Mouse (Mus musculus): ENCODE measurements around the gene Pum1. TPM values are rescaled to one million over a fixed set of nuclear protein-coding genes. Genes with fewer than 3 reads are reported as not detected.

Gene Pum1
- polyA plus RNA-seq, 1 experiment from 2014 or later, result 111 TPM

GRCm38 (mm10) chr4:130745561-130746306 is 82.6 kb downstream of the Pum1 start:
- Histone ChIP-seq H3K27ac (no peak overlapping the region), H3K4me1 (peaks cover 7% of the 10 kb centered on the region), H3K36me3 (replicated peaks) (peaks cover 29% of the 10 kb centered on the region), H3K9me3 (no peaks in the 10 kb centered on the region), H3K27me3 (replicated peaks) (no peaks in the 10 kb centered on the region), H3K9ac (no peak overlapping the region), H3K4me3 (no peak overlapping the region), H3K4me2 (no peak overlapping the region)
- no peak for ATAC-seq (replicated peaks)
- 75% methylated on average over 5 of the region's 5 CpGs for WGBS

GRCm38 (mm10) chr4:130749566-130749965 is 86.4 kb downstream of the Pum1 start:
- Histone ChIP-seq H3K27me3 (replicated peaks) (no peaks in the 10 kb centered on the region), H3K9me3 (no peaks in the 10 kb centered on the region), H3K4me1 (no peaks in the 10 kb centered on the region), H3K27ac (no peak overlapping the region), H3K36me3 (replicated peaks) (peaks cover 50% of the 10 kb centered on the region), H3K9ac (no peak overlapping the region), H3K4me2 (no peak overlapping the region), H3K4me3 (no peak overlapping the region)
- no peak for ATAC-seq (replicated peaks)
- 72% methylated on average over 7 of the region's 7 CpGs for WGBS

GRCm38 (mm10) chr4:130751966-130752365 is 88.8 kb downstream of the Pum1 start:
- no peak overlapping the region for H3K4me3 ChIP-seq
- no peaks in the 10 kb centered on the region for H3K27me3 ChIP-seq (replicated peaks)
- no peak overlapping the region for H3K9ac ChIP-seq
- no peak for ATAC-seq (replicated peaks)
- H3K36me3 ChIP-seq (replicated peaks), result peaks cover 52% of the 10 kb centered on the region
- no peaks in the 10 kb centered on the region for H3K4me1 ChIP-seq
- 89% methylated on average over 2 of the region's 2 CpGs for WGBS
- H3K27ac ChIP-seq, result no peak overlapping the region
- no peaks in the 10 kb centered on the region for H3K9me3 ChIP-seq
- H3K4me2 ChIP-seq, result no peak overlapping the region

GRCm38 (mm10) chr4:130752591-130752990 is 89.5 kb downstream of the Pum1 start:
- no peak for ATAC-seq (replicated peaks)
- Histone ChIP-seq H3K4me3 (no peak overlapping the region), H3K4me2 (no peak overlapping the region), H3K9me3 (no peaks in the 10 kb centered on the region), H3K27me3 (replicated peaks) (no peaks in the 10 kb centered on the region), H3K9ac (no peak overlapping the region), H3K4me1 (no peaks in the 10 kb centered on the region), H3K27ac (no peak overlapping the region), H3K36me3 (replicated peaks) (peaks cover 47% of the 10 kb centered on the region)
- WGBS, result 75% methylated on average over 7 of the region's 7 CpGs

GRCm38 (mm10) chr4:130753755-130754154 is 90.6 kb downstream of the Pum1 start:
- Histone ChIP-seq H3K4me3 (no peak overlapping the region), H3K27me3 (replicated peaks) (no peaks in the 10 kb centered on the region), H3K9me3 (no peaks in the 10 kb centered on the region), H3K9ac (no peak overlapping the region), H3K4me1 (no peaks in the 10 kb centered on the region), H3K36me3 (replicated peaks) (peaks cover 38% of the 10 kb centered on the region), H3K27ac (no peak overlapping the region), H3K4me2 (no peak overlapping the region)
- WGBS, result 80% methylated on average over 5 of the region's 5 CpGs
- no peak for ATAC-seq (replicated peaks)

- ATAC-seq (replicated peaks), result no peak
- H3K9ac ChIP-seq, result no peak overlapping the region
- 88% methylated on average over 2 of the region's 2 CpGs for WGBS
- no peak overlapping the region for H3K27ac ChIP-seq
- H3K4me1 ChIP-seq, result no peaks in the 10 kb centered on the region
- peaks cover 32% of the 10 kb centered on the region for H3K36me3 ChIP-seq (replicated peaks)
- H3K4me3 ChIP-seq, result no peak overlapping the region
- H3K4me2 ChIP-seq, result no peak overlapping the region
- H3K27me3 ChIP-seq (replicated peaks), result no peaks in the 10 kb centered on the region
- no peaks in the 10 kb centered on the region for H3K9me3 ChIP-seq
Measured at GRCm38 (mm10) chr4:130754776-130755175, 91.7 kb downstream of the Pum1 start.

GRCm38 (mm10) chr4:130759875-130760274 is 96.8 kb downstream of the Pum1 start:
- 94% methylated on average over 2 of the region's 2 CpGs for WGBS
- no peaks in the 10 kb centered on the region for H3K27me3 ChIP-seq (replicated peaks)

GRCm38 (mm10) chr4:130761809-130762208 is 98.7 kb downstream of the Pum1 start:
- no peak overlapping the region for H3K4me2 ChIP-seq
- no peak for ATAC-seq (replicated peaks)
- no peaks in the 10 kb centered on the region for H3K9me3 ChIP-seq
- H3K4me1 ChIP-seq, result 0 out of 2 replicates have a peak, but pooled peaks cover 2% of the 10 kb centered on the region
- WGBS, result 86% methylated on average over 5 of the region's 5 CpGs
- H3K27me3 ChIP-seq (replicated peaks), result no peaks in the 10 kb centered on the region
- no peak overlapping the region for H3K4me3 ChIP-seq
- no peak overlapping the region for H3K27ac ChIP-seq
- peaks cover 40% of the 10 kb centered on the region for H3K36me3 ChIP-seq (replicated peaks)
- H3K9ac ChIP-seq, result no peak overlapping the region

More at GRCm38 (mm10) chr4:130759875-130760274, 96.8 kb downstream of the Pum1 start:
- Histone ChIP-seq H3K36me3 (replicated peaks) (peaks cover 27% of the 10 kb centered on the region), H3K9me3 (no peaks in the 10 kb centered on the region), H3K9ac (no peak overlapping the region), H3K4me2 (no peak overlapping the region), H3K4me1 (0 out of 2 replicates have a peak, but pooled peaks cover 2% of the 10 kb centered on the region), H3K27ac (no peak overlapping the region), H3K4me3 (no peak overlapping the region)
- no peak for ATAC-seq (replicated peaks)

GRCm38 (mm10) chr4:130765399-130766160 is 102.5 kb downstream of the Pum1 start:
- H3K4me1 ChIP-seq, result 0 out of 2 replicates have a peak, but pooled peaks cover 2% of the 10 kb centered on the region
- H3K9me3 ChIP-seq, result no peaks in the 10 kb centered on the region
- no peaks in the 10 kb centered on the region for H3K27me3 ChIP-seq (replicated peaks)
- no peak overlapping the region for H3K9ac ChIP-seq
- no peak overlapping the region for H3K4me2 ChIP-seq
- ATAC-seq (replicated peaks), result no peak
- no peak overlapping the region for H3K27ac ChIP-seq
- no peak overlapping the region for H3K4me3 ChIP-seq
- WGBS, result 91% methylated on average over 7 of the region's 7 CpGs
- H3K36me3 ChIP-seq (replicated peaks), result peaks cover 59% of the 10 kb centered on the region

- 89% methylated on average over 2 of the region's 2 CpGs for WGBS
Measured at GRCm38 (mm10) chr4:130766387-130766786, 103.3 kb downstream of the Pum1 start.

GRCm38 (mm10) chr4:130766926-130767325 is 103.8 kb downstream of the Pum1 start:
- WGBS, result 87% methylated on average over 4 of the region's 4 CpGs
- H3K4me3 ChIP-seq, result no peak overlapping the region
- H3K9me3 ChIP-seq, result no peaks in the 10 kb centered on the region
- 0 out of 2 replicates have a peak, but pooled peaks cover 2% of the 10 kb centered on the region for H3K4me1 ChIP-seq
- no peaks in the 10 kb centered on the region for H3K27me3 ChIP-seq (replicated peaks)
- H3K27ac ChIP-seq, result 0 out of 2 replicates have a peak overlapping the region, but pooled peaks have one; percentile 15
- peaks cover 66% of the 10 kb centered on the region for H3K36me3 ChIP-seq (replicated peaks)
- no peak overlapping the region for H3K4me2 ChIP-seq
- H3K9ac ChIP-seq, result no peak overlapping the region
- ATAC-seq (replicated peaks), result no peak

More at GRCm38 (mm10) chr4:130766387-130766786, 103.3 kb downstream of the Pum1 start:
- peaks cover 62% of the 10 kb centered on the region for H3K36me3 ChIP-seq (replicated peaks)
- H3K9me3 ChIP-seq, result no peaks in the 10 kb centered on the region
- H3K9ac ChIP-seq, result no peak overlapping the region
- H3K27ac ChIP-seq, result no peak overlapping the region
- no peak overlapping the region for H3K4me2 ChIP-seq
- H3K4me1 ChIP-seq, result 0 out of 2 replicates have a peak, but pooled peaks cover 2% of the 10 kb centered on the region
- no peak overlapping the region for H3K4me3 ChIP-seq
- H3K27me3 ChIP-seq (replicated peaks), result no peaks in the 10 kb centered on the region
- no peak for ATAC-seq (replicated peaks)

- Histone ChIP-seq H3K27me3 (replicated peaks) (no peaks in the 10 kb centered on the region), H3K36me3 (replicated peaks) (peaks cover 36% of the 10 kb centered on the region), H3K4me2 (no peak overlapping the region), H3K27ac (no peak overlapping the region), H3K9me3 (no peaks in the 10 kb centered on the region), H3K9ac (no peak overlapping the region), H3K4me1 (no peaks in the 10 kb centered on the region), H3K4me3 (no peak overlapping the region)
- no peak for ATAC-seq (replicated peaks)
- 80% methylated on average over 4 of the region's 4 CpGs for WGBS
Measured at GRCm38 (mm10) chr4:130773899-130774298, 110.8 kb downstream of the Pum1 start.

Data from midbrain, embryonic 15.5 days (tissue).